Mouse (Mus musculus) urinary bladder, postnatal 36 days (tissue): ENCODE measurements around the gene Creg1.

Experiments used
- DNase-seq, 2 experiments: peaks; one replicate each; pipeline ENCODE4 v3.0.0; 2022; ENCODE audit warnings: low spot score in 2 of 2, mixed read lengths in 1 of 2

The Creg1 gene

GRCm38 (mm10) chr1:165763635-165764372 lies at the start of gene Creg1:
Gene Creg1 (plus strand): TSS chr1:165763746.
- peak; percentile 90 to 94 for DNase-seq

- DNase-seq = no peak
These were observed 49.7 kb upstream of the Creg1 start for GRCm38 (mm10) chr1:165713798-165714197.

GRCm38 (mm10) chr1:165716426-165716825 lies 47.1 kb upstream of the Creg1 start:
- no peak for DNase-seq

- DNase-seq = peak in 1 of 2 experiments; percentile 41
These were observed 45.6 kb upstream of the Creg1 start for GRCm38 (mm10) chr1:165717711-165718542.

GRCm38 (mm10) chr1:165718543-165719105 lies 44.9 kb upstream of the Creg1 start:
- DNase-seq = no peak

GRCm38 (mm10) chr1:165722531-165723123 lies 40.9 kb upstream of the Creg1 start:
- no peak for DNase-seq

GRCm38 (mm10) chr1:165724219-165725033 lies 39.1 kb upstream of the Creg1 start:
- DNase-seq = no peak

GRCm38 (mm10) chr1:165725039-165725644 lies 38.4 kb upstream of the Creg1 start:
- no peak for DNase-seq

- no peak for DNase-seq
These were observed 36.6 kb upstream of the Creg1 start for GRCm38 (mm10) chr1:165726986-165727385.

- no peak for DNase-seq
These were observed 35.4 kb upstream of the Creg1 start for GRCm38 (mm10) chr1:165728057-165728639.

GRCm38 (mm10) chr1:165730129-165730528 lies 33.4 kb upstream of the Creg1 start:
- no peak for DNase-seq

- no peak for DNase-seq
These were observed 32.0 kb upstream of the Creg1 start for GRCm38 (mm10) chr1:165731553-165731952.

GRCm38 (mm10) chr1:165734840-165735239 lies 28.7 kb upstream of the Creg1 start:
- DNase-seq = no peak

- peak; percentile 80 to 83 for DNase-seq
These were observed 27.4 kb upstream of the Creg1 start for GRCm38 (mm10) chr1:165735826-165736818.

- DNase-seq = no peak
These were observed 26.1 kb upstream of the Creg1 start for GRCm38 (mm10) chr1:165737451-165737850.

GRCm38 (mm10) chr1:165737867-165738266 lies 25.7 kb upstream of the Creg1 start:
- DNase-seq = no peak

- no peak for DNase-seq
These were observed 24.6 kb upstream of the Creg1 start for GRCm38 (mm10) chr1:165738985-165739384.

GRCm38 (mm10) chr1:165741989-165742388 lies 21.6 kb upstream of the Creg1 start:
- DNase-seq = no peak

GRCm38 (mm10) chr1:165748053-165748452 lies 15.5 kb upstream of the Creg1 start:
- no peak for DNase-seq
